Mouse (Mus musculus): ENCODE data around the gene Gnat3. TPM values are rescaled to one million over a fixed set of nuclear protein-coding genes. Genes with fewer than 3 reads are reported as not detected.

Gene Gnat3
- not detected for total RNA-seq (2023)

DNA sequence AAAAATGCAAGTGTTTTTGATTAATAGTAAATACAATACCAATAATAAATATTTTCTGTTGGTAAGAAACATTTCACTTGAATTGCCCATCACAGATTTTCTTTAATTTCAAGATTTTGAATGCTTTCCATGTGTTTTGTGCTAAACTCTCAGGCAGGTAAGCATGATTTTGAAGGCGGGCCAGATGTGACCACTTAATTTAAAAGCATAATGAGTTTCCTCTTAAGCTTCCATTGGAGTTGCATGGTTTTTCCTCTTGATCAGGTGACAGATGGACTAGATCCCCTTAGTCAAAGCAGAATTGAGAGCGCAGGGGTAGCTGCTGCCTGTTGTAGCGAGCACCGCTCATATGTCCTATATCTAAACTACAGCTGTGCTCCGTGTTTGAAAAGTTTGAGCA, at the start of gene Gnat3:
Gnat3 (plus strand) TSS at position 301 of the 400 bp plus-strand sequence.

Other genes starting within 250 kb of the Gnat3 start
- 1 to 10 TPM; 7.0 to 9.4 TPM for gene Cd36, start 73.7 kb upstream of the Gnat3 start, total RNA-seq (2023)

Data from neutrophil, adult 59 days (primary cell).